Mouse (Mus musculus) bone marrow, adult 2 months (tissue): ENCODE data around the gene Tmf1.

Experiments
- CTCF ChIP-seq: fragments of 200-500 bp; IDR thresholded peaks from 2 replicates; pipeline ENCODE4 v1.5.1; 2011; ENCODE audit warnings: low read length, control low read depth; ENCODE audit not compliant: control insufficient read depth, insufficient read depth
- POLR2A ChIP-seq: fragments of 200-500 bp; IDR thresholded peaks from 2 replicates; pipeline ENCODE4 v1.6.1; 2011; ENCODE audit warnings: low read depth, mild to moderate bottlenecking, control low read depth, low read length, borderline replicate concordance; ENCODE audit not compliant: control insufficient read depth

DNA sequence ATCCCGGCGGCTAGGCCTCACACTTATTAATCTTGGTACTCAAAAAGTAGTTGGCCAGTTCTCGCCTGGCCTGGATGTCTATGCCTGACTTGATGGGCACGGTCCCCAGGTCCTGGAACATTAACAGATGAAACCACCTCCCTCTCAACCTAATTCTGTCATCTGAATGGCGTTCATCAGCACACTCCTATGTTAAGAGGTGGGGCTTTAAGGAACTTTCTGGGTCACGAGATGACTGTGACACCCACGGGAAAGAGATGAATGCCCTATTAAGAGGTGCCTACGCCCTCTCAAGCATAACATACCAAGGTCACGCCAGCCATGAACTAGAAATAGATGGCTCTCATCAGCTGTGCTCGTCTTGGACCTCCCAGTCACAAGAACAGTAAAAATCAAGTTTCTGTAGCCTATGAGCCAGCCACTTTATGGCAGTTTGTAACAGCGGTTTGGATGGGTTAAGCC is 476 bp upstream of the Tmf1 start:
- TF ChIP-seq CTCF (no peak), POLR2A (no peak)
